Mouse (Mus musculus) thymus, adult 2 months (tissue): ENCODE data around the gene Tnfrsf9.

Experiments used
- CTCF ChIP-seq: fragments of 200-500 bp; IDR thresholded peaks from 2 replicates; pipeline ENCODE4 v1.5.1; 2012; ENCODE audit warnings: mild to moderate bottlenecking, control low read depth, low read length, moderate library complexity, borderline replicate concordance; ENCODE audit not compliant: control insufficient read depth, poor library complexity, insufficient read depth; ENCODE audit errors: extremely low read depth
- POLR2A ChIP-seq: fragments of 200-500 bp; IDR thresholded peaks from 2 replicates; pipeline ENCODE4 v1.6.1; 2012; ENCODE audit warnings: mild to moderate bottlenecking, low read length, control low read depth, moderate library complexity; ENCODE audit not compliant: control insufficient read depth, poor library complexity, insufficient read depth; ENCODE audit errors: extremely low read depth

GRCm38 (mm10) chr4:150868859-150869258 lies 45.5 kb upstream of the Tnfrsf9 start:
- TF ChIP-seq POLR2A, result no peak
- no peak for TF ChIP-seq CTCF
